Mouse (Mus musculus) pancreas, adult 10 weeks (tissue): Measurements from ENCODE around the gene S100a14. TPM values are rescaled to one million over a fixed set of nuclear protein-coding genes. Genes with fewer than 3 reads are reported as not detected.

Experiments
- polyA plus RNA-seq: library from polyadenylated mRNA; stranded (reverse); fragments of 350-450 nt; fragmentation: Illumina TruSeq; extraction: RNeasy Lipid Tissue Mini Kit (QIAGEN cat#74804); gene quantifications from one replicate; pipeline ENCODE4 v1.2.3, GENCODE M21; 2015; ENCODE audit warnings: low read depth, low replicate concordance; ENCODE audit not compliant: insufficient read depth

The S100a14 gene
- not detected for polyA plus RNA-seq

GRCm38 (mm10) chr3:90526580-90526979 is at the start of gene S100a14:
S100a14 (plus strand) TSS chr3:90526856.

GRCm38 (mm10) chr3:90490696-90491256 is 35.9 kb upstream of the S100a14 start, which contains the start of gene Snapin:
Snapin (minus strand) TSS chr3:90491033.

GRCm38 (mm10) chr3:90508950-90509746 is 17.5 kb upstream of the S100a14 start, which contains the start of gene Chtop:
Chtop (minus strand) TSS chr3:90509498.

GRCm38 (mm10) chr3:90513796-90514590 is 12.7 kb upstream of the S100a14 start, which contains the start of the genes S100a1 and S100a13:
S100a1 (minus strand) TSS chr3:90514392.
S100a13 (plus strand) TSS chr3:90514435.

GRCm38 (mm10) chr3:90537141-90537904 is 10.7 kb downstream of the S100a14 start, which contains the start of gene S100a16:
S100a16 (plus strand) TSS chr3:90537254.

GRCm38 (mm10) chr3:90560008-90560628 is 33.5 kb downstream of the S100a14 start, which contains the start of gene S100a3:
S100a3 (plus strand) TSS chr3:90560578.

Other genes starting within 250 kb of the S100a14 start
- gene Gatad2b, start 233.7 kb upstream of the S100a14 start, polyA plus RNA-seq = 3.5 TPM
- gene Slc27a3, start 136.9 kb upstream of the S100a14 start, polyA plus RNA-seq = 6.5 TPM
- 12.9 TPM for gene Ints3, start 93.2 kb upstream of the S100a14 start, polyA plus RNA-seq
- gene Npr1, start 61.0 kb upstream of the S100a14 start, polyA plus RNA-seq = 24.0 TPM
- 10.1 TPM for gene Ilf2, start 50.7 kb upstream of the S100a14 start, polyA plus RNA-seq
- 11.3 TPM for gene Snapin, start 35.8 kb upstream of the S100a14 start, polyA plus RNA-seq
- gene Chtop, start 17.4 kb upstream of the S100a14 start, polyA plus RNA-seq = 22.0 TPM
- gene S100a1, start 12.5 kb upstream of the S100a14 start, polyA plus RNA-seq = 42.7 TPM
- gene S100a13, start 12.4 kb upstream of the S100a14 start, polyA plus RNA-seq = 22.3 TPM
- 41.8 TPM for gene S100a16, start 10.4 kb downstream of the S100a14 start, polyA plus RNA-seq
- not detected for gene S100a3, start 33.7 kb downstream of the S100a14 start, polyA plus RNA-seq
- not detected for gene S100a2, start 63.4 kb downstream of the S100a14 start, polyA plus RNA-seq
- gene Gm42674, start 75.0 kb downstream of the S100a14 start, polyA plus RNA-seq = not detected
- gene S100a4, start 76.9 kb downstream of the S100a14 start, polyA plus RNA-seq = 10.9 TPM
- not detected for gene S100a5, start 81.7 kb downstream of the S100a14 start, polyA plus RNA-seq
- 248 TPM for gene S100a6, start 86.0 kb downstream of the S100a14 start, polyA plus RNA-seq
- gene S100a7a, start 127.2 kb downstream of the S100a14 start, polyA plus RNA-seq = 0.89 TPM
- not detected for gene S100a8, start 142.1 kb downstream of the S100a14 start, polyA plus RNA-seq
- gene S100a9, start 168.9 kb downstream of the S100a14 start, polyA plus RNA-seq = not detected
- gene Pglyrp4, start 200.1 kb downstream of the S100a14 start, polyA plus RNA-seq = not detected